Mouse (Mus musculus) frontal cortex, adult (tissue): ENCODE data around the gene Vmn1r229.

ENCODE experiments used
- ATAC-seq: cut with Nextera tagmentation; 2 replicates; pipeline ENCODE4 v1.9.2; 2017; ENCODE audit warnings: mild to moderate bottlenecking, moderate library complexity, mixed read lengths; ENCODE audit not compliant: low TSS enrichment

Gene Vmn1r229

GRCm38 (mm10) chr17:20811255-20811654, at the start of gene Vmn1r229:
Vmn1r229 (plus strand) TSS chr17:20811555.
- no peak for ATAC-seq

GRCm38 (mm10) chr17:20786057-20786456, 25.3 kb upstream of the Vmn1r229 start, which contains the start of gene Vmn1r228:
Vmn1r228 (minus strand) TSS chr17:20786157.
- ATAC-seq, result no peak

GRCm38 (mm10) chr17:20840144-20840543, 28.8 kb downstream of the Vmn1r229 start, which contains the start of gene Vmn1r230:
Vmn1r230 (plus strand) TSS chr17:20840444.
- ATAC-seq, result no peak
